Mouse (Mus musculus): ENCODE measurements around the gene Rmdn2. TPM values are rescaled to one million over a fixed set of nuclear protein-coding genes. Genes with fewer than 3 reads are reported as not detected.

Rmdn2 gene
- polyA plus RNA-seq, 1 experiment from 2014 or later: 8.8 TPM

- WGBS: 52% methylated on average over 4 of the region's 4 CpGs
- Histone ChIP-seq H3K4me1 (replicated peaks) (peaks cover 11% of the 10 kb centered on the region), H3K27ac (no peak overlapping the region), H3K4me3 (no peak overlapping the region), H3K4me2 (no peak overlapping the region), H3K36me3 (no peaks in the 10 kb centered on the region), H3K9ac (no peak overlapping the region), H3K27me3 (0 out of 2 replicates have a peak, but pooled peaks cover 14% of the 10 kb centered on the region), H3K9me3 (no peaks in the 10 kb centered on the region)
- no peak for ATAC-seq (ENCODE audit: low FRiP score)
Measured at GRCm38 (mm10) chr17:79733039-79733438, 121.4 kb downstream of the Rmdn2 start.

- Histone ChIP-seq H3K27ac (no peak overlapping the region), H3K27me3 (0 out of 2 replicates have a peak, but pooled peaks cover 2% of the 10 kb centered on the region), H3K36me3 (no peaks in the 10 kb centered on the region), H3K4me1 (replicated peaks) (no peaks in the 10 kb centered on the region; the same call in 1 of the 2 replicates), H3K9ac (no peak overlapping the region), H3K4me2 (no peak overlapping the region), H3K4me3 (no peak overlapping the region), H3K9me3 (no peaks in the 10 kb centered on the region)
- 75% methylated on average over 3 of the region's 3 CpGs for WGBS
- ATAC-seq (ENCODE audit: low FRiP score): no peak
Measured at GRCm38 (mm10) chr17:79737598-79737997, 125.9 kb downstream of the Rmdn2 start.

- Histone ChIP-seq H3K27ac (no peak overlapping the region), H3K4me1 (replicated peaks) (no peaks in the 10 kb centered on the region), H3K36me3 (no peaks in the 10 kb centered on the region), H3K4me2 (no peak overlapping the region), H3K9ac (no peak overlapping the region), H3K27me3 (no peaks in the 10 kb centered on the region), H3K4me3 (no peak overlapping the region), H3K9me3 (no peaks in the 10 kb centered on the region)
- no peak for ATAC-seq (ENCODE audit: low FRiP score)
- 67% methylated on average over 5 of the region's 5 CpGs for WGBS
Measured at GRCm38 (mm10) chr17:79738847-79739498, 127.3 kb downstream of the Rmdn2 start.

- no peak overlapping the region for H3K4me2 ChIP-seq
- no peaks in the 10 kb centered on the region for H3K9me3 ChIP-seq
- no peak for ATAC-seq (ENCODE audit: low FRiP score)
- H3K36me3 ChIP-seq: no peaks in the 10 kb centered on the region
- no peak overlapping the region for H3K4me3 ChIP-seq
- WGBS: 84% methylated on average over 5 of the region's 5 CpGs
- H3K4me1 ChIP-seq (replicated peaks): peaks cover 4% of the 10 kb centered on the region; the same call in 1 of the 2 replicates
- peaks cover 2% of the 10 kb centered on the region; the same call in 1 of the 2 replicates for H3K27me3 ChIP-seq
- H3K27ac ChIP-seq: no peak overlapping the region
- no peak overlapping the region for H3K9ac ChIP-seq
Measured at GRCm38 (mm10) chr17:79742635-79743034, 131.0 kb downstream of the Rmdn2 start.

Other genes starting within 250 kb of the Rmdn2 start
- 9.3 and 10.6 TPM in 2 replicates for gene Cyp1b1, start 103.2 kb downstream of the Rmdn2 start, polyA plus RNA-seq (2015; fragmentation: Nextera tagmentation; extraction: Ambion mirVana)